Mouse (Mus musculus): ENCODE measurements around the gene Gm4871.

GRCm38 (mm10) chr5:145004495-145004894 is 28.1 kb downstream of the Gm4871 start:
- TF ChIP-seq POLR2A (IDR thresholded peaks at IDR 0.05; ENCODE audit: extremely low read depth, insufficient read depth, low read length): no peak
- no peak for TF ChIP-seq CTCF (IDR thresholded peaks at IDR 0.05; ENCODE audit: low read depth, low read length)

Measured in liver, adult 2 months (tissue).